Mouse (Mus musculus): ENCODE data around the gene Obscn.

The Obscn gene

GRCm38 (mm10) chr11:58991911-58992310 is 144.3 kb downstream of the Obscn start:
- peaks cover 12% of the 10 kb centered on the region for H3K36me3 ChIP-seq (ENCODE audit: control insufficient read depth, insufficient read depth, low read length, poor library complexity, severe bottlenecking)
- DNase-seq (ENCODE audit: low read depth, low spot score) = no peak

GRCm38 (mm10) chr11:58990794-58991193 is 145.4 kb downstream of the Obscn start:
- no peak for DNase-seq (ENCODE audit: low read depth, low spot score)
- no peaks in the 10 kb centered on the region for H3K27me3 ChIP-seq (ENCODE audit: control insufficient read depth, insufficient read depth, low read length, poor library complexity, severe bottlenecking)
- peaks cover 14% of the 10 kb centered on the region for H3K36me3 ChIP-seq (ENCODE audit: control insufficient read depth, insufficient read depth, low read length, poor library complexity, severe bottlenecking)

More at GRCm38 (mm10) chr11:58991911-58992310, 144.3 kb downstream of the Obscn start:
- no peaks in the 10 kb centered on the region for H3K27me3 ChIP-seq (ENCODE audit: control insufficient read depth, insufficient read depth, low read length, poor library complexity, severe bottlenecking)

GRCm38 (mm10) chr11:58990141-58990540 is 146.1 kb downstream of the Obscn start:
- no peaks in the 10 kb centered on the region for H3K27me3 ChIP-seq (ENCODE audit: control insufficient read depth, insufficient read depth, low read length, poor library complexity, severe bottlenecking)
- no peak for DNase-seq (ENCODE audit: low read depth, low spot score)
- peaks cover 15% of the 10 kb centered on the region for H3K36me3 ChIP-seq (ENCODE audit: control insufficient read depth, insufficient read depth, low read length, poor library complexity, severe bottlenecking)

GRCm38 (mm10) chr11:58989166-58989565 is 147.0 kb downstream of the Obscn start:
- no peak for DNase-seq (ENCODE audit: low read depth, low spot score)
- Histone ChIP-seq H3K27me3 (ENCODE audit: control insufficient read depth, insufficient read depth, low read length, poor library complexity, severe bottlenecking) (no peaks in the 10 kb centered on the region), H3K36me3 (ENCODE audit: control insufficient read depth, insufficient read depth, low read length, poor library complexity, severe bottlenecking) (peaks cover 18% of the 10 kb centered on the region)

GRCm38 (mm10) chr11:58985299-58985917 is 150.8 kb downstream of the Obscn start:
- peaks cover 18% of the 10 kb centered on the region for H3K36me3 ChIP-seq (ENCODE audit: control insufficient read depth, insufficient read depth, low read length, poor library complexity, severe bottlenecking)
- DNase-seq (ENCODE audit: low read depth, low spot score) = no peak
- no peaks in the 10 kb centered on the region for H3K27me3 ChIP-seq (ENCODE audit: control insufficient read depth, insufficient read depth, low read length, poor library complexity, severe bottlenecking)

GRCm38 (mm10) chr11:58984657-58985056 is 151.5 kb downstream of the Obscn start:
- H3K36me3 ChIP-seq (ENCODE audit: control insufficient read depth, insufficient read depth, low read length, poor library complexity, severe bottlenecking) = peaks cover 16% of the 10 kb centered on the region
- no peak for DNase-seq (ENCODE audit: low read depth, low spot score)
- no peaks in the 10 kb centered on the region for H3K27me3 ChIP-seq (ENCODE audit: control insufficient read depth, insufficient read depth, low read length, poor library complexity, severe bottlenecking)

- no peaks in the 10 kb centered on the region for H3K27me3 ChIP-seq (ENCODE audit: control insufficient read depth, insufficient read depth, low read length, poor library complexity, severe bottlenecking)
- H3K36me3 ChIP-seq (ENCODE audit: control insufficient read depth, insufficient read depth, low read length, poor library complexity, severe bottlenecking) = peaks cover 8% of the 10 kb centered on the region
- DNase-seq (ENCODE audit: low read depth, low spot score) = no peak
These were observed 152.4 kb downstream of the Obscn start for GRCm38 (mm10) chr11:58983691-58984341.

GRCm38 (mm10) chr11:58982471-58983097 is 153.6 kb downstream of the Obscn start:
- Histone ChIP-seq H3K36me3 (ENCODE audit: control insufficient read depth, insufficient read depth, low read length, poor library complexity, severe bottlenecking) (peaks cover 6% of the 10 kb centered on the region), H3K27me3 (ENCODE audit: control insufficient read depth, insufficient read depth, low read length, poor library complexity, severe bottlenecking) (no peaks in the 10 kb centered on the region)
- peak; percentile 97 for DNase-seq (ENCODE audit: low read depth, low spot score)

- Histone ChIP-seq H3K36me3 (ENCODE audit: control insufficient read depth, insufficient read depth, low read length, poor library complexity, severe bottlenecking) (peaks cover 6% of the 10 kb centered on the region), H3K27me3 (ENCODE audit: control insufficient read depth, insufficient read depth, low read length, poor library complexity, severe bottlenecking) (no peaks in the 10 kb centered on the region)
- peak; percentile 93 for DNase-seq (ENCODE audit: low read depth, low spot score)
These were observed 154.4 kb downstream of the Obscn start for GRCm38 (mm10) chr11:58981541-58982447.

GRCm38 (mm10) chr11:58980381-58980990 is 155.7 kb downstream of the Obscn start:
- no peak for DNase-seq (ENCODE audit: low read depth, low spot score)
- Histone ChIP-seq H3K36me3 (ENCODE audit: control insufficient read depth, insufficient read depth, low read length, poor library complexity, severe bottlenecking) (peaks cover 4% of the 10 kb centered on the region), H3K27me3 (ENCODE audit: control insufficient read depth, insufficient read depth, low read length, poor library complexity, severe bottlenecking) (no peaks in the 10 kb centered on the region)

GRCm38 (mm10) chr11:58979661-58980060 is 156.5 kb downstream of the Obscn start:
- Histone ChIP-seq H3K27me3 (ENCODE audit: control insufficient read depth, insufficient read depth, low read length, poor library complexity, severe bottlenecking) (no peaks in the 10 kb centered on the region), H3K36me3 (ENCODE audit: control insufficient read depth, insufficient read depth, low read length, poor library complexity, severe bottlenecking) (no peaks in the 10 kb centered on the region; the same call in none of the 2 replicates)
- no peak for DNase-seq (ENCODE audit: low read depth, low spot score)

- Histone ChIP-seq H3K27me3 (ENCODE audit: control insufficient read depth, insufficient read depth, low read length, poor library complexity, severe bottlenecking) (no peaks in the 10 kb centered on the region), H3K36me3 (ENCODE audit: control insufficient read depth, insufficient read depth, low read length, poor library complexity, severe bottlenecking) (no peaks in the 10 kb centered on the region; the same call in none of the 2 replicates)
- no peak for DNase-seq (ENCODE audit: low read depth, low spot score)
These were observed 157.0 kb downstream of the Obscn start for GRCm38 (mm10) chr11:58979183-58979582.

- DNase-seq (ENCODE audit: low read depth, low spot score) = no peak
- no peaks in the 10 kb centered on the region; the same call in none of the 2 replicates for H3K36me3 ChIP-seq (ENCODE audit: control insufficient read depth, insufficient read depth, low read length, poor library complexity, severe bottlenecking)
- no peaks in the 10 kb centered on the region for H3K27me3 ChIP-seq (ENCODE audit: control insufficient read depth, insufficient read depth, low read length, poor library complexity, severe bottlenecking)
These were observed 157.5 kb downstream of the Obscn start for GRCm38 (mm10) chr11:58978706-58979030.

GRCm38 (mm10) chr11:58978027-58978705 is 158.0 kb downstream of the Obscn start, which contains the start of gene Trim11:
Trim11 (plus strand) TSS chr11:58978093.
- Histone ChIP-seq H3K36me3 (ENCODE audit: control insufficient read depth, insufficient read depth, low read length, poor library complexity, severe bottlenecking) (no peaks in the 10 kb centered on the region; the same call in none of the 2 replicates), H3K27me3 (ENCODE audit: control insufficient read depth, insufficient read depth, low read length, poor library complexity, severe bottlenecking) (no peaks in the 10 kb centered on the region)
- peak; percentile 73 for DNase-seq (ENCODE audit: low read depth, low spot score)

All from splenic B cell, adult 2 months (primary cell).